Mouse (Mus musculus) layer of hippocampus, postnatal 14 days (tissue): ENCODE measurements around the gene Ntrk3. TPM values are rescaled to one million over a fixed set of nuclear protein-coding genes. Genes with fewer than 3 reads are reported as not detected.

Source experiments
- DNase-seq, 2 experiments: peaks; one replicate each; pipeline ENCODE4 v3.0.0; 2021 to 2022; ENCODE audit warnings: low spot score in 2 of 2, mixed read lengths in 1 of 2
- total RNA-seq, 2 experiments: library from RNA; stranded (reverse); gene quantifications; 2 replicates each; pipeline ENCODE4 v1.2.3; 2021

The Ntrk3 gene
- total RNA-seq, 2 experiments from 2014 or later, result 198 to 199 TPM

GRCm38 (mm10) chr7:78651540-78651939 is 86.3 kb downstream of the Ntrk3 start:
- no peak for DNase-seq

- DNase-seq, result no peak
Measured at GRCm38 (mm10) chr7:78643667-78644066, 94.1 kb downstream of the Ntrk3 start.

DNA sequence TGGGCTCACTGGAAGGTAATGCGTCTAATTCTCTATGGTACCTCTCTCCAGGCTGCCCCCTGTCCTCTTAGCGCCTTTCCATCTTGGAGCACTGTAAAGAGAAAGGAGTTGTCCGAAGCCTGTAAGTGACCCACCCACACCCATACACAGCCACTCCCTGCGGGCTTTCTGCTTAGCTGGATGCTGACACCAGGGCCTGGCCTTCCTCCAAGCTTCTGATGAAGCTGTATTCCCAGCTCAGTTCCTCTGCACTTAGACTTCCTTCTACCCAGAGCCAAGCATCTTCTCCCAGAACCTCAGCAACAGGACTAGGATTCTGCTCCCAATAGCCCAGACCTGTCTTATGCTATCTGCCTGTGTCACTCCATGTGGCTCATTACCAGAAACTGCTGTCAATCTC is 114.1 kb downstream of the Ntrk3 start:
- no peak for DNase-seq

- no peak for DNase-seq
Measured at GRCm38 (mm10) chr7:78621115-78621514, 116.7 kb downstream of the Ntrk3 start.

- DNase-seq, result no peak
Measured at GRCm38 (mm10) chr7:78619818-78620577, 117.8 kb downstream of the Ntrk3 start.

DNA sequence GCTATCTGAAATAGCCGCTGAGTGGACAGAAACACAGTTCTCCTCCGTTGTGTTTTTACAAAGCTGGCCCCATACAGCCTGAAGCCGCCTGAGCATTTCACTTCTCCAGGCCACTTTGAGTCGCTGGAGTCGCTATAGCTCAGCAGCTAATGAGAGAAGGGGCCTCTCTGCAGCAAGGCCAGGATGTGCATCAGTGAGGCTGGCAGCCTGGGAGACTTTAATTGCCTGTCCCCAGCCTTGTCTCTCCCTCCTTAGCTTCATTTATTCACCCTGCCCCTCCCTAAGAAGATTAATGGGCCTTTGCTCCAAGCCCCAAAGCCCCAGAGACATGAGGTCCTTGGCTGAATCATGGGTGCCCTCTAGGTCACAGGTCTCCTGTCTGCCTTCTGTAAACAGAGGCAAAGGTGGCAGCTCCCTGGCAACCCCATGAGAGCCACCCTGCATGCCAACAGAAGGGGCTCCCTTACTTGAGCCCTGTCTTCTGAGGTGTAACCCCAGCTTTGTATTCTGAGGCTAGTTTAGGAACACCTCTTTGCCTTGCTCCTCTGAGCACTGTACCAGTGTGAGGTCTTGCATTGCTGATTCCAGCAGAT is 132.2 kb downstream of the Ntrk3 start:
- no peak for DNase-seq

- DNase-seq, result no peak
Measured at GRCm38 (mm10) chr7:78603922-78604321, 133.9 kb downstream of the Ntrk3 start.

- no peak for DNase-seq
Measured at GRCm38 (mm10) chr7:78601851-78602250, 136.0 kb downstream of the Ntrk3 start.

- no peak for DNase-seq
Measured at GRCm38 (mm10) chr7:78600886-78601285, 136.9 kb downstream of the Ntrk3 start.

DNA sequence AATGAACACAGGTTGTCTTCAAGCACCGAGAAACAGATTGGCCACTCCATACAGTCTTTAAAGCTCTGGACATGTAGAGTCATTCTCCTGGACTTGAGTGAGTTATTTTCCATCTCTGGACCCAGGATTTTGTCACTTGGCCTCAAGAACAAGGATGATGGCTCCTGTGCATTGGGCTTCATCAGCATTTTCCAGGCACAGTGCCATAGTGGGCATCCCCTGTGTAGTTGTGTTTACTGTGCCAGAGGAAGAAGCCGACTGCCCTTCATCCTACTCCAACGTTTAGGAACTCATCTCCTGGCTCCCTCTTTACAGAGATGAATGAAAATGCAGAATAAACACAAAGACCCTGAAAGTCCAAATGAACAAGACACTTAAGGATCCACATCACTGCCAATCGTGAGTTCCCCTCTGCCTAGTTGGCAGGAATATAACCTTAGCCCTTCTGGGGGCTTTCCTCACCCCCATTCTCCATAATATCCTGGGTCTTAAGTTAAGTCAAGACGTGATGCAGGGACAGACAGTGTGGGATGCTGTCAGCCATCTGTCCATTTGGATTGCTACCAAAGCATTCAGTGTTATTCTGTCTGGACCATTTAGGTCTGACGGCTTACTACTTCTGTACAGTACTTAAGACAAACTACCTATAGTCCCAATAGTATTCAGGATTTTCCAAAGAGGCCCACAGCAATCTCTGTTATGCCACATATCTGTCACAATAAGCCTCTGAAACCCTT is 137.7 kb downstream of the Ntrk3 start:
- no peak for DNase-seq

GRCm38 (mm10) chr7:78598147-78598546 is 139.7 kb downstream of the Ntrk3 start:
- DNase-seq, result no peak

- DNase-seq, result no peak
Measured at GRCm38 (mm10) chr7:78597251-78598129, 140.3 kb downstream of the Ntrk3 start.

- DNase-seq, result no peak
Measured at GRCm38 (mm10) chr7:78596556-78596955, 141.3 kb downstream of the Ntrk3 start.

GRCm38 (mm10) chr7:78595895-78596294 is 141.9 kb downstream of the Ntrk3 start:
- DNase-seq, result peak; percentile 71 to 78

DNA sequence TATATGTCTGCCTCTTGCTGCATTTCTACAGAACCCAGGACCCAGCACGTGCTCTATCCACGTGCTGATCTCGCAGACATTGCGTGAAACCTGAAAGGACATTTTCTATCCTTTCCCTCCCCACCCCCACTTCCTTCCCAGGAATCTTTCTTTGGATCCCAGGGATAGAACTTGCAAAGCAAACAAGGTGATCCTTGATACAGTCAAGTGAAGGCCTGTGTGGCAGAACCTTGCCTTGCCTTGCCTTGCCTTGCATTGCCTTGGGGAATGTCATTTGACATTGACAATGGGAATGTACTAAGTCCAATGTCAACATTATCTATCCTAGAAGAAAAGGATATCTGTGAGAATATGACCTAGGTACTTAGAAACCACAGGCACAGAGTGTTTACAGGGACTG is 144.9 kb downstream of the Ntrk3 start:
- DNase-seq, result no peak

DNA sequence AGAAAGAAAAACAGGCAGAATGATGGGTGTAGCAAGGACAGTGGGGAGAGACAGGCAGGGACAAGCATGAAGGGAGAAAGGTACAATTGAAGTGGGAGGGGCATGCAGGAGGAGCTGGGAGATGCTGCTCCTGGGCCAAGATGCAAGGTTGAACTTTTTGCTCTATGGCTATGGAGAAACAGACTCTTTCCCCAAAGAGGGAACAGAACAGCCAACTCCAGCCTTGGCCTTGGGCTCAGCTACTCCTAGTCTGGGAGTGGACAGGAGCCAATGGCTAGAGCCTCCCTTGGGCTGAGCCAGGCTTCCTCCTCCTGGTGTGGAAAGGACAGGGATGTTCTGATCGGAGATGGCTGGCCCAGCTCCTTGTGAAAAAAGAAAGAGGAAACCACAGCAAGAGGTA is 145.6 kb downstream of the Ntrk3 start:
- no peak for DNase-seq

DNA sequence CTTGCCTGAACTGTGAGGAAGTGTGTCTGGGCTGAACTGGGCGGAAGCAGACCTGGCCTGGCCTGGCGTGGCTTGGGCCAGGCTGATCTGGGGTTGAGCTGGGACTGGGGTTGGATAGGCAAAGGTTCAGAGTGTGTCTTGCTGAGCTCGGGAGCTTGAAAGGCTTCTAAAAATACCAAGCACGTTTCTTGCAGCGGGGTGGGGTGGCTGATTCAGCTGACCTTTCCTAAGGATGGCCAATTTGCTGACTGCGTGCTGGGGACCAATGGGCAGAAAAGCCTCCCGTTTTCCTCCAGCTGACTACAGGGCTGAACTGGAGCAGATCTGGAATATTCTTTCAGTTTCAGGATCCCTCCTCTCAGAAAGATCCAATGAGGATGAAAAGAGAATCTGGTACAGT is 148.0 kb downstream of the Ntrk3 start:
- DNase-seq, result no peak

- no peak for DNase-seq
Measured at GRCm38 (mm10) chr7:78586800-78587199, 151.0 kb downstream of the Ntrk3 start.

DNA sequence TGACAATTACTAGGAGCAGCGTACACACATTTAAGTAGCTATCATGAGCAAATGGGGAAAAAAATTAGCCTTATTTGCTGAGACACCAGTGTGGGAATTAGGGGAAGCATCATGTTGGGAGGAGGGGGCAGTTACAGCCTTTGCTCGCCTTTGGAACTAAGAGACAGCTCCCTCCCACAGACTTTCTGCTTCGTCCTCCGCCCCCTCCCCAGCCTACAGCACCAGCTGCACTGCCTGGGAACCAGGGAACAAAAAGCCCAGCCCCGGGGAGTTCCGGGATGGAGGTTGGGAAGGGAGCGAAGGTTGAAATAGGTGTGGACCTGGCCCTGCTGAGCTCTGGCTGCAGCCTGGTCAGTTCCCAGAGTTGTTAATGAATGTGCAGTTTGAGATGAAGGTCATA is 151.9 kb downstream of the Ntrk3 start:
- DNase-seq, result peak in 1 of 2 experiments; percentile 70

DNA sequence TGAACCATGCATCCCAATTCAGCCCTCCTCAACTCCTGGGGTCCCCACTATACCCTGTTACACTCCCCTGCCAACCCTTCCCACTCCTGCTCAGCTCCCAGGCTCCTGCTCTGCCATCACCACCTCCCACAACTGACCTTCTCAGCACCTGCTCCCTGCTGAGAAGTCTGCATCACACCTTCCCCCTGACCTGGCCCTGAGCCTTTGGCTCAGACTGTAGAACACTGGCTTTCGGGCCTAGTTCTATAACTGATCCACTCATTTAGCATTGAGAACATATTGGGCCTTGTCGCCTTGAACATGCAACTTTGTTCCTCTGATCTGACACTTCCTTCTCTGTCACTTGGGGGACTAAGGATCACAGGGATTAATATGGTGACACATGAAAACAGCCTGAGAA is 152.9 kb downstream of the Ntrk3 start:
- no peak for DNase-seq

GRCm38 (mm10) chr7:78584499-78584898 is 153.3 kb downstream of the Ntrk3 start:
- DNase-seq, result no peak
